Mouse (Mus musculus): Measurements from ENCODE around the gene Klb. TPM values are rescaled to one million over a fixed set of nuclear protein-coding genes. Genes with fewer than 3 reads are reported as not detected.

Klb gene
- polyA plus RNA-seq (2012; rRNA removed; ENCODE audit: low replicate concordance), result 0.13 and 0.42 TPM in 2 replicates

DNA sequence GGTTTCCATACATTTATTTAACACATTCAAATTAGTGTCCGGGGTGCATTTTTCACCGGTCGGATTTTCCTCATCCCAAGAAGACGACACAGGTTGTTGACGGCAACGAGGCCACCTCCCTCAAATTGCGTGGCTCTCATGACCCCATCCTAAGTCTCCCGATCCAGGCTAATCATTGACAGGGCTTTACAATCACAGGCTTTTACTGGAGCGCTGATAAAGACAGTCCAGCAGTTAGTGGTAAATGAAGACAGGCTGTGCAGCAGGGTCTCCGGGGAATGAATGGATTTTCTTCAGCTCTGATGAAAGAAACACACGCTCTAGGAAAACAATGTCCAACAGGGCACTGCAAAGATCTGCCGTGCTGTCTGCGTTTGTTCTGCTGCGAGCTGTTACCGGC lies at the start of gene Klb:
Klb (plus strand) TSS at position 147 of the 400 bp plus-strand sequence.

DNA sequence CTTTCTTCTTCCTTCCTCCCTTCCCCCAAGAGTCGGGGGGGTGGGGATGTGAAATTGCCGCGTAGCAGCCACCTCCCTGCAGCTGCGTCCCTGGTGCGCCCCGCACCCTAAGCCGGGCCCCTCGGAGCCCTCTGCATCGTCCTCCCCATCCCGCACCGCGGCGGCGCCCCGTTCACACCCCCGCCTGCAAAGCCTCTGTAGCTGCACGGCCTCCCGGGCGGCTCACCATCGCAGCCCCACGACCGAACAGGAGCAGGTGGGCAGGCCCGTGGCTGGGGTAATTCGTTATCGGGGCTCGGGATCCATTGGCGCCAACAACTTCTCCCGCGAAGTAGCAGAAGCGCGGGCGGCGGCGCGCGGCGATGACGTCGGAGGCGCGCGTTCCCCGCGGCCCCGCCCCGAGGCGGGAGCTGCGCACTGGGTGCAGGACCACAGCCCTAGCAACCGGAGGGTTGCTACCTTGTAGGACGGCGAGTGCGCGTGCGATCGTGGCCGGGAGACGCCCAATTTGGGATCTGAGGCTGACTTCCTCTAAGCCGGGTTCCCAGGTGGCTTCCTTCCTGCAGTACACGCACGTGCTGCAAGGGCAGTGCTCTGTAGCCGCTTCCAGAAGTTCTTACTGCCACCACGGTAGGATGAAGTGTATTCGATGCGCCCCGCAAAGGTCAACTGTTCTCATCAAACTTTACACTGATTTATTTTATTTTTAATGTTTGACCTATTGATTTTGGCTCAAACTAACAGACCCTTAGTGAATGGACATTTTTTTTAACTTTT lies 12.6 kb upstream of the Klb start, which contains the start of gene Rfc1:
Rfc1 (minus strand) TSS at position 373 of the 777 bp plus-strand sequence.

DNA sequence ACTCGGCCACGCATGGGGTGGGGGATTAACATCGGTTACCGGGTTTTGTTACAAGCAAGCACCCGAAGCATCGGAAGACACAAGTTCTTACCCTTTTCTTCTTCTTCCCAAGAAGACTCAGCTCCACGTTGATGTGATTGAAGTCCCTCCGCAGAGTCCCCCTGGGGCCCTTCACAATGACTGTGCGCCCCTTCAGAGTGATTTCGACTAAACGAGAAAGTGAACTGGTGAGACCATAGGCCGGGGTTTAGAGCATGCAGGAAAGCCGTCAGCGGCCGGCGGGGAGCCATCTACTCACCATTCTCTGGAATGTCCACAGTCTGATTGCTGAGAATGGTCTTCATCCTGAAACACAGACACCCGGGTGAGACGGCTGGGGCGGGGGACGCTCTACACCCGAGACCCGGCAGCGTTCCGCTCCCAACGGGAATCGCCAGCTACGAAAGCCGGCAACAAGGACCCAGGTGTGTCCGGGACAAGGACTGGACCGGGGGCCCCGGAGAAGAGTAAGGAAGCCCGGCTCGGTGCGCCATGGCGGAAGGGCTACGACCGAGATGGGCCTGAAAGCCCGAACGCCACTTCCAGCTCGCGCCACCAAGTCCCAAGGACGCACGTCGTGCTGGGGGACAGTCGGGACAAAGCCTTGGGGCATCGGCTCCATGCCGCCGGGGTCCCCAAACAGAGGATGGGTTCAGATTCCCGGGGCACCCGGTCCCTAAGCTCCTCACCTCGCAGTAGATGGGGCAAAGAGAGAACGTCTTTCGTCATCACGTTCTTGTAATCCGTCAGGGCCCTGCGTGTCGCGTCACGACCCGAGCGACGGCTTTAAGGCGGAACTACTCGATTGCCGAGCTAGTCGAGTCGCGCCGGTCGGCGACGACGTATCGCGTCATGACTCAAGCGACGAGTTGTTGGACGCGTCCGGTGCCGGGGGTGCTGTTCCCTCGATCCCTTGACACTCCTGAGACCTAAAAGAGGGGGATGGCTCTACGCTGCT lies 42.8 kb downstream of the Klb start, which contains the start of the genes Rpl9 and Lias:
Rpl9 (minus strand) TSS at position 797 of the 997 bp plus-strand sequence.
Lias (plus strand) TSS at position 850 of the 997 bp plus-strand sequence.

Other genes with a start within 250 kb of the Klb start
- gene Klhl5, start 240.8 kb upstream of the Klb start, polyA plus RNA-seq (2012; rRNA removed; ENCODE audit: low replicate concordance), result 3.1 and 4.4 TPM in 2 replicates
- gene Wdr19, start 148.6 kb upstream of the Klb start, polyA plus RNA-seq (2012; rRNA removed; ENCODE audit: low replicate concordance), result 0.27 and 0.60 TPM in 2 replicates
- gene Rfc1, start 12.6 kb upstream of the Klb start, polyA plus RNA-seq (2012; rRNA removed; ENCODE audit: low replicate concordance), result 2.1 and 2.3 TPM in 2 replicates
- 32.8 and 36.4 TPM in 2 replicates for gene Rpl9, start 43.1 kb downstream of the Klb start, polyA plus RNA-seq (2012; rRNA removed; ENCODE audit: low replicate concordance)
- 3.3 and 3.4 TPM in 2 replicates for gene Lias, start 43.2 kb downstream of the Klb start, polyA plus RNA-seq (2012; rRNA removed; ENCODE audit: low replicate concordance)
- gene Ugdh, start 87.6 kb downstream of the Klb start, polyA plus RNA-seq (2012; rRNA removed; ENCODE audit: low replicate concordance), result 27.3 and 38.9 TPM in 2 replicates
- gene Gm43552, start 144.5 kb downstream of the Klb start, polyA plus RNA-seq (2012; rRNA removed; ENCODE audit: low replicate concordance), result 3.0 TPM in 1 of 2 replicates, not detected in the other
- gene Smim14, start 188.9 kb downstream of the Klb start, polyA plus RNA-seq (2012; rRNA removed; ENCODE audit: low replicate concordance), result 79.0 and 87.2 TPM in 2 replicates
- 3.4 and 5.1 TPM in 2 replicates for gene Ube2k, start 188.9 kb downstream of the Klb start, polyA plus RNA-seq (2012; rRNA removed; ENCODE audit: low replicate concordance)

All from duodenum, adult 2 months (tissue).